ENCODE assay signal across 13 mouse cellular contexts in genomic region chr2:18025116-18025515, GRCm38 (mm10). TPM values are rescaled to one million over a fixed set of nuclear protein-coding genes. Genes with fewer than 3 reads are reported as not detected.
DNase-seq lines count a peak whose midpoint lies in the region; ATAC-seq and TF ChIP-seq lines count a peak whose summit lies in the region.
"Had no signal": no experiment of that assay in that cellular context is flagged by ENCODE, and none has a peak within 500 bp of the region (broad histone marks: within the 10 kb centered on the region; RNA-seq: fewer than 3 reads in every experiment).

No protein-coding gene starts in this region.

- intact Hi-C loops in gastrocnemius, adult 2 months (cut with DNase I): loop anchor here (5.0 to 10.0 kb wide), 6 partner anchors 42 to 1252 kb away; partner anchors contain the start of gene Spag6

- peak overlapping the region; percentile 99; the same call in 1 of the 2 replicates for H3K4me2 ChIP-seq in kidney, postnatal 0 days (ENCODE audit: low read length)
- peak overlapping the region; percentile 99; the same call in 1 of the 2 replicates for H3K4me2 ChIP-seq in embryonic facial prominence, embryonic 15.5 days (replicated peaks)
- H3K4me2 ChIP-seq in hindbrain, embryonic 14.5 days (replicated peaks): peak overlapping the region; percentile 93
- H3K4me2 ChIP-seq in neural tube, embryonic 12.5 days (replicated peaks): peak overlapping the region; percentile 98

- no peaks in the 10 kb centered on the region for H3K9me3 ChIP-seq in kidney, postnatal 0 days (replicated peaks; ENCODE audit: low read length)
- no peaks in the 10 kb centered on the region for H3K9me3 ChIP-seq in embryonic facial prominence, embryonic 15.5 days (replicated peaks)
- no peaks in the 10 kb centered on the region for H3K9me3 ChIP-seq in hindbrain, embryonic 14.5 days (ENCODE audit: control insufficient read depth, low read length)
- no peaks in the 10 kb centered on the region for H3K9me3 ChIP-seq in neural tube, embryonic 12.5 days

- DNase-seq in kidney, postnatal 0 days (ENCODE audit: low spot score): no peak
- DNase-seq in kidney, adult 2 months: no peak
- DNase-seq in hindbrain, embryonic 14.5 days (ENCODE audit: low spot score): no peak
- DNase-seq in adrenal gland, postnatal 36 days: no peak
- DNase-seq in layer of hippocampus, adult 11-12 months (ENCODE audit: low spot score): no peak
- DNase-seq in gastrocnemius, adult 2 months: no peak
- DNase-seq: right cerebral cortex, postnatal 25 days had no signal

- ATAC-seq in kidney, postnatal 0 days (replicated peaks; ENCODE audit: low FRiP score, low read depth): no peak
- no peak for ATAC-seq in embryonic facial prominence, embryonic 15.5 days (ENCODE audit: insufficient number of reproducible peaks, low FRiP score, low TSS enrichment, low read depth)
- no peak for ATAC-seq in hindbrain, embryonic 14.5 days (ENCODE audit: low FRiP score)
- no peak for ATAC-seq in neural tube, embryonic 12.5 days (ENCODE audit: low FRiP score, low read depth)

- H3K4me1 ChIP-seq in kidney, postnatal 0 days (replicated peaks; ENCODE audit: insufficient read depth, low read length): no peaks in the 10 kb centered on the region
- H3K4me1 ChIP-seq in kidney, adult 2 months (ENCODE audit: control insufficient read depth, insufficient read depth, low read length): no peaks in the 10 kb centered on the region
- peaks cover 18% of the 10 kb centered on the region for H3K4me1 ChIP-seq in embryonic facial prominence, embryonic 15.5 days
- peaks cover 9% of the 10 kb centered on the region for H3K4me1 ChIP-seq in hindbrain, embryonic 14.5 days (replicated peaks; ENCODE audit: control insufficient read depth, insufficient read depth, low read length)
- peaks cover 21% of the 10 kb centered on the region for H3K4me1 ChIP-seq in neural tube, embryonic 12.5 days

- no peak for TF ChIP-seq POLR2A in kidney, adult 2 months (IDR thresholded peaks at IDR 0.05; ENCODE audit: low read depth, low read length)

- no peak overlapping the region for H3K9ac ChIP-seq in kidney, postnatal 0 days (ENCODE audit: low read depth, low read length)
- H3K9ac ChIP-seq in embryonic facial prominence, embryonic 15.5 days: no peak overlapping the region
- no peak overlapping the region for H3K9ac ChIP-seq in hindbrain, embryonic 14.5 days
- no peak overlapping the region for H3K9ac ChIP-seq in neural tube, embryonic 12.5 days

- no peak overlapping the region for H3K4me3 ChIP-seq in kidney, postnatal 0 days (replicated peaks; ENCODE audit: low read depth, low read length)
- H3K4me3 ChIP-seq in kidney, adult 2 months (ENCODE audit: insufficient read depth, low read depth, low read length): no peak overlapping the region
- no peak overlapping the region; the same call in 1 of the 2 replicates for H3K4me3 ChIP-seq in embryonic facial prominence, embryonic 15.5 days (replicated peaks)
- H3K4me3 ChIP-seq in hindbrain, embryonic 14.5 days (replicated peaks; ENCODE audit: low read length): peak overlapping the region; percentile 48; the same call in 1 of the 2 replicates
- H3K4me3 ChIP-seq in neural tube, embryonic 12.5 days: no peak overlapping the region
- H3K4me3 ChIP-seq in gastrocnemius, adult 2 months: no peak overlapping the region

- no peak for TF ChIP-seq CTCF in kidney, postnatal 0 days (IDR thresholded peaks at IDR 0.05; ENCODE audit: low read depth)
- TF ChIP-seq CTCF in kidney, adult 2 months (conservative IDR thresholded peaks at IDR 0.05; ENCODE audit: insufficient read depth, insufficient read length, low read depth, low read length): no peak
- TF ChIP-seq CTCF in gastrocnemius, adult 2 months (IDR thresholded peaks at IDR 0.05): no peak

- no peak overlapping the region for H3K27ac ChIP-seq in kidney, postnatal 0 days
- no peak overlapping the region for H3K27ac ChIP-seq in kidney, adult 2 months (ENCODE audit: insufficient read depth, low read depth, low read length)
- no peak overlapping the region for H3K27ac ChIP-seq in embryonic facial prominence, embryonic 15.5 days (replicated peaks)
- no peak overlapping the region for H3K27ac ChIP-seq in hindbrain, embryonic 14.5 days
- H3K27ac ChIP-seq in neural tube, embryonic 12.5 days: no peak overlapping the region
- no peak overlapping the region for H3K27ac ChIP-seq in gastrocnemius, adult 2 months
- H3K27ac ChIP-seq: macrophage had no signal

- H3K27me3 ChIP-seq in kidney, postnatal 0 days (ENCODE audit: insufficient read depth, low read length): no peaks in the 10 kb centered on the region
- H3K27me3 ChIP-seq in kidney, adult 2 months (replicated peaks; ENCODE audit: control insufficient read depth, insufficient read depth, low read length): no peaks in the 10 kb centered on the region
- H3K27me3 ChIP-seq in embryonic facial prominence, embryonic 15.5 days: no peaks in the 10 kb centered on the region
- H3K27me3 ChIP-seq in hindbrain, embryonic 14.5 days (ENCODE audit: control insufficient read depth, insufficient read depth, low read length): no peaks in the 10 kb centered on the region
- no peaks in the 10 kb centered on the region for H3K27me3 ChIP-seq in neural tube, embryonic 12.5 days (replicated peaks)

- H3K36me3 ChIP-seq in kidney, postnatal 0 days (ENCODE audit: insufficient read depth, low read length): no peaks in the 10 kb centered on the region
- no peaks in the 10 kb centered on the region for H3K36me3 ChIP-seq in kidney, adult 2 months (ENCODE audit: control insufficient read depth, insufficient read depth, low read length)
- no peaks in the 10 kb centered on the region for H3K36me3 ChIP-seq in embryonic facial prominence, embryonic 15.5 days
- no peaks in the 10 kb centered on the region for H3K36me3 ChIP-seq in hindbrain, embryonic 14.5 days (replicated peaks; ENCODE audit: control insufficient read depth, insufficient read depth)
- no peaks in the 10 kb centered on the region for H3K36me3 ChIP-seq in neural tube, embryonic 12.5 days

- 57% methylated on average over 5 of the region's 5 CpGs for WGBS in kidney, postnatal 0 days
- 88% methylated on average over 5 of the region's 5 CpGs for WGBS in kidney, adult 2 months
- WGBS in embryonic facial prominence, embryonic 15.5 days: 65% methylated on average over 5 of the region's 5 CpGs
- WGBS in hindbrain, embryonic 14.5 days: 15% methylated on average over 5 of the region's 5 CpGs
- 43% methylated on average over 5 of the region's 5 CpGs for WGBS in neural tube, embryonic 12.5 days

RNA-seq across cellular contexts. Expression of gene A930004D18Rik, which starts 12.4 kb away (rescaled TPM):
- polyA plus RNA-seq in kidney, postnatal 0 days (2015; fragmentation: Nextera tagmentation; extraction: Ambion mirVana): 14.9 and 17.9 TPM in 2 replicates
- 1.7 and 2.8 TPM in 2 replicates for polyA plus RNA-seq in kidney, adult 2 months (2012; rRNA removed)
- 13.7 and 13.9 TPM in 2 replicates for polyA plus RNA-seq in embryonic facial prominence, embryonic 15.5 days (2015; fragmentation: Nextera tagmentation; extraction: Ambion mirVana)
- polyA plus RNA-seq in hindbrain, embryonic 14.5 days (2014; fragmentation: Nextera tagmentation; extraction: Ambion mirVana): 5.7 and 6.3 TPM in 2 replicates
- 17.1 and 17.6 TPM in 2 replicates for polyA plus RNA-seq in neural tube, embryonic 12.5 days (2016; fragmentation: Nextera tagmentation; extraction: Ambion mirVana)
- total RNA-seq in adrenal gland, postnatal 36 days (2021): 1 to 10 TPM; 1.4 to 1.9 TPM
- total RNA-seq in gastrocnemius, adult 2 months (2021): under 1 TPM; 0.20 to 0.59 TPM

RNA-seq across cellular contexts. Expression of gene Skida1, which starts 23.7 kb away (rescaled TPM):
- polyA plus RNA-seq in kidney, postnatal 0 days (2015; fragmentation: Nextera tagmentation; extraction: Ambion mirVana): 7.7 and 7.8 TPM in 2 replicates
- 2.4 and 3.7 TPM in 2 replicates for polyA plus RNA-seq in kidney, adult 2 months (2012; rRNA removed)
- polyA plus RNA-seq in embryonic facial prominence, embryonic 15.5 days (2015; fragmentation: Nextera tagmentation; extraction: Ambion mirVana): 5.7 and 6.1 TPM in 2 replicates
- polyA plus RNA-seq in hindbrain, embryonic 14.5 days (2014; fragmentation: Nextera tagmentation; extraction: Ambion mirVana): 4.9 and 5.4 TPM in 2 replicates
- polyA plus RNA-seq in neural tube, embryonic 12.5 days (2016; fragmentation: Nextera tagmentation; extraction: Ambion mirVana): 13.2 and 13.4 TPM in 2 replicates
- 1 to 10 TPM; 2.8 to 4.4 TPM for total RNA-seq in adrenal gland, postnatal 36 days (2021)
- total RNA-seq in gastrocnemius, adult 2 months (2021): under 1 TPM; 0.14 to 0.46 TPM
- polyA plus RNA-seq: macrophage had no signal

RNA-seq across cellular contexts. Expression of gene H2al2a, which starts 28.4 kb away (rescaled TPM):
- not detected in 2 replicates for polyA plus RNA-seq in kidney, postnatal 0 days (2015; fragmentation: Nextera tagmentation; extraction: Ambion mirVana)
- polyA plus RNA-seq in kidney, adult 2 months (2012; rRNA removed): 0.41 TPM in 1 of 2 replicates, not detected in the other
- polyA plus RNA-seq in embryonic facial prominence, embryonic 15.5 days (2015; fragmentation: Nextera tagmentation; extraction: Ambion mirVana): not detected in 2 replicates
- not detected in 2 replicates for polyA plus RNA-seq in hindbrain, embryonic 14.5 days (2014; fragmentation: Nextera tagmentation; extraction: Ambion mirVana)
- polyA plus RNA-seq in neural tube, embryonic 12.5 days (2016; fragmentation: Nextera tagmentation; extraction: Ambion mirVana): not detected in 2 replicates
- total RNA-seq in adrenal gland, postnatal 36 days (2021): not detected
- not detected for total RNA-seq in gastrocnemius, adult 2 months (2021)
- total RNA-seq: gastrocnemius, postnatal 4 days; layer of hippocampus, adult 2 months; MEL had no signal
- polyA plus RNA-seq: macrophage had no signal

RNA-seq across cellular contexts. Expression of gene Mllt10, which starts 29.9 kb away (rescaled TPM):
- 48.9 and 49.2 TPM in 2 replicates for polyA plus RNA-seq in kidney, postnatal 0 days (2015; fragmentation: Nextera tagmentation; extraction: Ambion mirVana)
- polyA plus RNA-seq in kidney, adult 2 months (2012; rRNA removed): 29.3 and 32.7 TPM in 2 replicates
- 65.5 and 70.1 TPM in 2 replicates for polyA plus RNA-seq in embryonic facial prominence, embryonic 15.5 days (2015; fragmentation: Nextera tagmentation; extraction: Ambion mirVana)
- polyA plus RNA-seq in hindbrain, embryonic 14.5 days (2014; fragmentation: Nextera tagmentation; extraction: Ambion mirVana): 26.8 and 33.1 TPM in 2 replicates
- 60.5 and 67.2 TPM in 2 replicates for polyA plus RNA-seq in neural tube, embryonic 12.5 days (2016; fragmentation: Nextera tagmentation; extraction: Ambion mirVana)
- total RNA-seq in adrenal gland, postnatal 36 days (2021): 10 to 100 TPM; 46.8 to 47.7 TPM
- 10 to 100 TPM; 24.0 to 24.1 TPM for total RNA-seq in gastrocnemius, adult 2 months (2021)
